In the genomic region with DNA sequence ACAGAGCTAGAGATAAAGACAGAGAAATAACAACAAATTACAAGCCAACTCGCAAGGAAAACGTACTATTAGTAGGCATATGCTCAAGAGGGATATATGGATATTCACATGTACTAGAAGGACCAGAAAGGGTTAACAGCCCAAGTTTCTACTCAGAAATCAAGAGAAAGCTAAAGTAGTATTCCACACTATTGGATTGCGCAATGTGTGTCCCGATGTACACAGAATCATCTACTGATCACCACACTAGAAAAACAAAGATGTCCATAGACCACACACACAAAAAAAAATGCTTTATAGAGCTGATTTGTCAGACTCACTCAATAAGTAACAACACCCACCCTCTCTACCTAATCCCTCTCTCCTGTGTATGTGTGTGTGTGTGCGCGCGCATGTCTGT, we compare ENCODE assay signal across 28 mouse cellular contexts.
"Had no signal": no experiment of that assay in that cellular context is flagged by ENCODE, and none has a peak within 500 bp of the region (broad histone marks: within the 10 kb centered on the region; RNA-seq: fewer than 3 reads in every experiment).

No protein-coding gene starts in this region.

- H3K36me3 ChIP-seq: embryonic facial prominence, embryonic 10.5 days; embryonic facial prominence, embryonic 12.5 days; embryonic facial prominence, embryonic 13.5 days; embryonic facial prominence, embryonic 15.5 days; forebrain, embryonic 10.5 days; forebrain, embryonic 12.5 days; forebrain, embryonic 15.5 days had no signal

- H3K4me3 ChIP-seq: embryonic facial prominence, embryonic 10.5 days; embryonic facial prominence, embryonic 12.5 days; embryonic facial prominence, embryonic 13.5 days; embryonic facial prominence, embryonic 15.5 days; erythroblast, embryonic 14.5 days; forebrain, embryonic 10.5 days; forebrain, embryonic 12.5 days; forebrain, embryonic 13.5 days; forebrain, embryonic 15.5 days; gastrocnemius, adult 2 months; heart, adult 2 months had no signal

- H3K27me3 ChIP-seq: embryonic facial prominence, embryonic 12.5 days; embryonic facial prominence, embryonic 13.5 days; embryonic facial prominence, embryonic 15.5 days; forebrain, embryonic 12.5 days; forebrain, embryonic 13.5 days; forebrain, embryonic 15.5 days had no signal

- H3K9me3 ChIP-seq: embryonic facial prominence, embryonic 10.5 days; embryonic facial prominence, embryonic 12.5 days; embryonic facial prominence, embryonic 13.5 days; embryonic facial prominence, embryonic 15.5 days; forebrain, embryonic 10.5 days; forebrain, embryonic 12.5 days; forebrain, embryonic 13.5 days; forebrain, embryonic 15.5 days had no signal

- H3K4me1 ChIP-seq: embryonic facial prominence, embryonic 12.5 days; embryonic facial prominence, embryonic 13.5 days; embryonic facial prominence, embryonic 15.5 days; forebrain, embryonic 10.5 days; forebrain, embryonic 12.5 days; forebrain, embryonic 13.5 days; forebrain, embryonic 15.5 days had no signal

- H3K4me2 ChIP-seq: embryonic facial prominence, embryonic 12.5 days; embryonic facial prominence, embryonic 13.5 days; embryonic facial prominence, embryonic 15.5 days; forebrain, embryonic 12.5 days; forebrain, embryonic 13.5 days; forebrain, embryonic 15.5 days had no signal

- H3K9ac ChIP-seq: embryonic facial prominence, embryonic 12.5 days; embryonic facial prominence, embryonic 13.5 days; embryonic facial prominence, embryonic 15.5 days; forebrain, embryonic 12.5 days; forebrain, embryonic 13.5 days; forebrain, embryonic 15.5 days; forebrain, postnatal 0 days had no signal

- DNase-seq: cerebellum, adult 8-10 months; cerebellum, adult 9-10 months; cerebellum, adult 9-11 months; cerebellum, postnatal 10 days; cerebellum, postnatal 14 days; cerebellum, postnatal 25 days; cerebellum, postnatal 36 days; embryo, embryonic 11 days; forebrain, postnatal 0 days; gastrocnemius, adult 2 months; gastrocnemius, postnatal 10 days; gastrocnemius, postnatal 14 days; gastrocnemius, postnatal 25 days; gastrocnemius, postnatal 36 days; heart, adult 11 months; heart, adult 18-20 months; heart, adult 2 months had no signal

- H3K27ac ChIP-seq: embryonic facial prominence, embryonic 10.5 days; embryonic facial prominence, embryonic 12.5 days; embryonic facial prominence, embryonic 13.5 days; embryonic facial prominence, embryonic 15.5 days; forebrain, embryonic 10.5 days; forebrain, embryonic 12.5 days; forebrain, embryonic 13.5 days; forebrain, embryonic 15.5 days; gastrocnemius, adult 2 months; heart, adult 2 months had no signal

- ATAC-seq: forebrain, embryonic 13.5 days; forebrain, embryonic 14.5 days; forebrain, embryonic 15.5 days; forebrain, embryonic 16.5 days; forebrain, postnatal 0 days had no signal
